Mouse (Mus musculus) forebrain, embryonic 14.5 days (tissue): Measurements from ENCODE around the gene Wdr92. TPM values are rescaled to one million over a fixed set of nuclear protein-coding genes. Genes with fewer than 3 reads are reported as not detected.
"Not testable (repeated sequence)": the region's sequence is repeated elsewhere in the genome, so short reads cannot be mapped to it uniquely, and the experiment has no call there.

Experiments
- ATAC-seq: fragments of 200-750 bp; cut with Nextera tagmentation; 2 replicates; pipeline ENCODE4 v1.8.0; 2017; ENCODE audit warnings: mild to moderate bottlenecking, moderate library complexity
- DNase-seq: peaks from one replicate; pipeline ENCODE4 v3.0.0-alpha.2; 2015; ENCODE audit warnings: low spot score
- H3K27ac ChIP-seq: fragments of 300-500 bp; sonication (generic); 2 replicates; pipeline ENCODE4 v1.5.1; 2014; ENCODE audit warnings: low read depth, mild to moderate bottlenecking, control low read depth, low read length, moderate library complexity
- H3K27me3 ChIP-seq: fragments of 300-500 bp; sonication (generic); replicated peaks from 2 replicates; pipeline ENCODE4 v1.6.1; 2014; ENCODE audit warnings: low read length, control low read depth, mixed read lengths; ENCODE audit not compliant: control insufficient read depth, insufficient read depth
- H3K36me3 ChIP-seq: fragments of 300-500 bp; sonication (generic); 2 replicates; pipeline ENCODE4 v1.6.1; 2014; ENCODE audit warnings: low read length, control low read depth; ENCODE audit not compliant: control insufficient read depth, insufficient read depth
- H3K4me1 ChIP-seq: fragments of 300-500 bp; sonication (generic); 2 replicates; pipeline ENCODE4 v1.6.1; 2014; ENCODE audit warnings: antibody characterized with exemption, low read length, control low read depth; ENCODE audit not compliant: control insufficient read depth, insufficient read depth
- H3K4me2 ChIP-seq: fragments of 300-500 bp; sonication (generic); 2 replicates; pipeline ENCODE4 v1.6.1; 2014; ENCODE audit warnings: mild to moderate bottlenecking, control low read depth, low read length
- H3K4me3 ChIP-seq: fragments of 300-500 bp; sonication (generic); 2 replicates; pipeline ENCODE4 v1.5.1; 2014; ENCODE audit warnings: low read depth, low read length, control low read depth
- H3K9ac ChIP-seq: fragments of 300-500 bp; sonication (generic); 2 replicates; pipeline ENCODE4 v1.6.1; 2014; ENCODE audit warnings: mild to moderate bottlenecking, low read length, control low read depth, moderate library complexity
- H3K9me3 ChIP-seq: fragments of 300-500 bp; sonication (generic); replicated peaks from 2 replicates; pipeline ENCODE4 v1.6.1; 2016; ENCODE audit warnings: low read length, control low read depth, mixed read lengths; ENCODE audit not compliant: control insufficient read depth
- WGBS: fragments of 180-500 bp; shearing (Covaris S2); extraction: QIAGEN DNeasy Blood & Tissue Kit; methylation state at CpG from one replicate; pipeline ENCODE4 v1.1.7; 2014; 5-methylcytosine and 5-hydroxymethylcytosine counted together
- polyA plus RNA-seq: library from polyadenylated mRNA; unstranded; fragments of >200 nt; fragmentation: Nextera tagmentation; extraction: Ambion mirVana; gene quantifications from 2 replicates; pipeline ENCODE4 v1.2.1, GENCODE M21; 2014

Gene Wdr92
- polyA plus RNA-seq, 1 experiment from 2014 or later, result 22.3 TPM

DNA sequence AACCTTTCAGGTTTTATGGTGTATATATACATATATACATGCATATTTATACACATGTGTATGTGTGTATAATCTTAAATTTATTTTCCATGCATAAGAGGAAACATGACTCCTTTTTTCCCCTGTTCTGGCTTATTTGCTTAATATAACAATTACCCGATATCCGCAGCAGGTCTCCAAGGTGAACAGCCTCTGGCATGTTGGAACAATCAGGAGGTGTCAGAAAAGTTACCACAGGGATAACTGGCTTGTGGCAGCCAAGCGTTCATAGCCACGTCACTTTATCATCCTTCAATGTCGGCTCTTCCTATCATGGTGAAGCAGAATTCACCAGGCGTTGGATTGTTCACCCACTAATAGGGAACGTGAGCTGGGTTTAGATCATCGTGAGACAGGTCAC is 39.2 kb downstream of the Wdr92 start:
- no peak overlapping the region for H3K9ac ChIP-seq
- H3K4me1 ChIP-seq, result no peaks in the 10 kb centered on the region
- no peak overlapping the region for H3K4me2 ChIP-seq
- ATAC-seq (no peak), DNase-seq (no peak)
- peaks cover 24% of the 10 kb centered on the region; the same call in 1 of the 2 replicates for H3K36me3 ChIP-seq
- H3K27me3 ChIP-seq, result no peaks in the 10 kb centered on the region
- 95% methylated on average over 8 of the region's 8 CpGs for WGBS
- H3K27ac ChIP-seq, result no peak overlapping the region
- H3K9me3 ChIP-seq, result no peaks in the 10 kb centered on the region
- no peak overlapping the region for H3K4me3 ChIP-seq

DNA sequence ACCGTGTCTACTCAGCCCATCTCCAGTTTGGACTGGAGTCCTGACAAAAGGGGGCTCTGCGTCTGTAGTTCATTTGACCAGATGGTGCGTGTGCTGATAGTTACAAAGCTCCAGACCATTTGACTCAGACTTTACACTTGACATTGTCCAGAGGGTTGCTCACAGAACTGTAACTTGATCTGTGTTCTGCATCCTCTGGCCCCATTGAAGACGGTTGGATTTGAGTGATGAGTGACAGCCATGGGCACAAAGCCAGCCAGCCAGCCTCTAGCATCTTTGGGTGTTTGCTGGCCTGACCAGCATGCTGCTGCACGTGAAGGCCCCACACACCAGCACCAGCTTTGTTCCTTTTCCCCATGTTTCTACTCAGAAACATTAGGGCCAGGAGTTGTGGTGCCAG is 50.9 kb downstream of the Wdr92 start:
- Histone ChIP-seq H3K4me3 (no peak overlapping the region), H3K9ac (no peak overlapping the region), H3K4me2 (no peak overlapping the region), H3K36me3 (peaks cover 31% of the 10 kb centered on the region), H3K4me1 (no peaks in the 10 kb centered on the region), H3K9me3 (no peaks in the 10 kb centered on the region), H3K27ac (no peak overlapping the region), H3K27me3 (no peaks in the 10 kb centered on the region)
- 76% methylated on average over 5 of the region's 5 CpGs for WGBS
- no peak for DNase-seq
- no peak for ATAC-seq

DNA sequence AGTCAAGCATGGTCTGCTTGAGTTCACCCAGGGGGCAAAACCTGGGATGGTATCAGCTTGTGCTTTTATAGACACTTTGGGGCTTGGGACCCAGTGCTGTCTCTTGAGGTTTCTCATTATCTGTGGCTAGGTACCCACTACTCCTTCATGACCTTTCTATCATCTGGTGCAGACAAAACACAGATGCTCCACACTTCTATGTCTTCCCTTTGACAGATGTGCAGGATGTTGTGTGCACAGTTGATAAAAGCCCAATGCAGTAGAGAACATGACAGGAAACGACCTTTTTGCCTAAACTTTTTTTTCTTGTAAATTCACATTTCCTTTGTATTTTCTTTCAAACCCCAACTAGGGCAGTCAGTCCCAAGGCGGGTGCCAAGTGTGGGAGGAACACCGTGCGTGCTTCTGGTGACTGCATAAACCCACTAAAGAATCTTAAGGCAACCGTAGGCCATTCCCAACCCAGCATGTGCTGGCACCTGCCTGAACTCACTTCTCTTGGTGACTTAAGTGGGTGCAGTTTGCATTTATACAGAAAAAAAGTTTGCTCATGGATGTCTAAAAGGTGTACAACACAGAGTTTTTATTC is 54.6 kb downstream of the Wdr92 start:
- Histone ChIP-seq H3K9me3 (no peaks in the 10 kb centered on the region), H3K9ac (no peak overlapping the region), H3K4me2 (no peak overlapping the region), H3K4me1 (no peaks in the 10 kb centered on the region), H3K4me3 (no peak overlapping the region), H3K27ac (no peak overlapping the region), H3K36me3 (peaks cover 18% of the 10 kb centered on the region; the same call in 1 of the 2 replicates), H3K27me3 (no peaks in the 10 kb centered on the region)
- DNase-seq (no peak), ATAC-seq (no peak)
- 88% methylated on average over 5 of the region's 5 CpGs for WGBS

DNA sequence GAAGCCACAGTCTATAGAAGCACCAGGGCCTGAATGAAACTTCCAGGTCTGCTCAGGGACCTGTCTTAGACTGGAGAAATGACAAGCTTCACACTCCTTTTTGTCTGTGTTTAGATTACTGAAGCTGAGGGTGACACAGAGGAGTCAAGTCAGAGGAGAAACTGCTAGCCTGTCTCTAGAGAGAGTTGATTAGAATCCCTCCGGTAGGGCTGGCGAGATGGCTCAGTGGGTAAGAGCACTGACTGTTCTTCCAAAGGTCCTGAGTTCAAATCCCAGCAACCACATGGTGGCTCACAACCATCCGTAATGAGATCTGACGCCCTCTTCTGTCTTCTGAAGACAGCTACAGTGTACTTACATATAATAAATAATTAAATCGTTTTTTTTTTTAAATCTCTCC is 56.7 kb downstream of the Wdr92 start:
- WGBS, result 97% methylated on average over 5 of the region's 5 CpGs
- H3K4me2 ChIP-seq, DNase-seq, H3K4me1 ChIP-seq, H3K9me3 ChIP-seq, H3K4me3 ChIP-seq, H3K36me3 ChIP-seq, H3K27me3 ChIP-seq, ATAC-seq, H3K27ac ChIP-seq, H3K9ac ChIP-seq: not testable (repeated sequence)

DNA sequence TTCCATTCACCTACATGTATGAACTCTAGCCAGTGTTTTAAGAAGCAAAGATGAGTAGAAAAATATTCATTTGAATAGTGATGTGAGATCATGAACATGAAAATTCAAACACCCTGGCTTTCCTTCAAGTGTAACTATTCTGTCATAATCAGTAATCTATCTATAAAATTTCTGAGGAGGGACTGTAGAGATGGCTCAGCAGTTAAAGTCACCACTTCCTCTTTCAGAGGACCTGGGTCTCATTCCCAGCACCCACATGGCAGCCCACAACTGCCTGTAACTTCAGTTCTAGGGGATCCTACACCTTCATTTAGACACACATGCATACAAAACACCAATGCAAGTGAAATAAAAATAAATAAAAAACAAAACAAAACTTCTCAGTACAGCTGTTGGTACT is 66.8 kb downstream of the Wdr92 start:
- H3K9me3 ChIP-seq, result no peaks in the 10 kb centered on the region
- no peaks in the 10 kb centered on the region for H3K27me3 ChIP-seq
- H3K27ac ChIP-seq, result no peak overlapping the region
- no peak for DNase-seq
- no peak overlapping the region for H3K9ac ChIP-seq
- H3K36me3 ChIP-seq, result no peaks in the 10 kb centered on the region
- no peaks in the 10 kb centered on the region for H3K4me1 ChIP-seq
- ATAC-seq, result no peak
- no peak overlapping the region for H3K4me3 ChIP-seq
- no peak overlapping the region for H3K4me2 ChIP-seq

DNA sequence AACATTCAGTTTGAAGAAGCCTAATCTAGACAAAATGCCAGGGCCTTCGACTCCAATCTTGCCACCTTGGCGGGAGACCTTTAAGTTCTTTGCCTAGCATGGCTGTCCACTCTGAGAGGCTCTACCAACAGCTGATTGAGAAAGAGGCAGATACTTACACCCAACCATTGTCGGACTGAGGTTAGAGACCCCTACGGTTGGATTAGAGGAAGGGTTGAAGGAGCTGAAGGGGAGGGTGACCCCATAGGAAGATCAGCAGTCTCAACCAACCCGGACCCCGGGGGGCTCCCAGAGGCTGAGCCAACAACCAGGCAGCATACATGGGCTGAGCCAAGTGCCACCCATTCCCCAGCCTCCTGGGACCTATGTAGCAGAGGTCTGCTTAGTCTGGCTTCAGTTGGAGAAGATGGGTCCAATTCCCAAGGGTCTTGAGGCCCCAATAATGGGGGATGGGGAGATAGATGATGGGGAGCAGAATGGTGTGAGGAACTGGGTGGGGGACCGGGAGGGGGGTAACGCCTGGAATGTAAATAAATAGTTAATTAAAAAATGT is 75.0 kb downstream of the Wdr92 start:
- Histone ChIP-seq H3K9me3 (no peaks in the 10 kb centered on the region), H3K27ac (no peak overlapping the region), H3K4me3 (peak overlapping the region; percentile 68), H3K4me1 (peaks cover 12% of the 10 kb centered on the region), H3K27me3 (no peaks in the 10 kb centered on the region), H3K9ac (peak overlapping the region; percentile 89), H3K36me3 (no peaks in the 10 kb centered on the region), H3K4me2 (peak overlapping the region; percentile 77)
- DNase-seq (peak; percentile 29), ATAC-seq (peak; percentile 74)
- 55% methylated on average over 8 of the region's 8 CpGs for WGBS

DNA sequence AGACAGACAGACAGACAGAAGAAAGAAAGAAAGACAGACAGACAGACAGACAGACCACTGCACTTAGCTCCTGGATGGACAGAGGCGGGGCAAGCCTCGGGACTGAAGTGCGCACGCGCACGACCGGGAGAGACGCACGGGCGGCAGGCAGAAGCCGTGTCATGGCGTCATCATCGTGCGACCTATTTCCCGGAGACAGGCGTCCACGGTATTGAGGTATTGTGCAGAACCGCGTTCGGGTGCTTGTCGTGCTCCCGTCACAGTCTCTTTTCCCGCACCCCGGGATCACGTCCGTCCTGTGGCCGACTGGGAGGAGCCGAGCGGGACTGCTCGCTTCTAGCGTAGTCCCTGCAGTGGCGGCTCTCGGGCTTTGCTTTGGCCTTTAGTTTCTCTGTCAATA is 75.5 kb downstream of the Wdr92 start, which contains the start of gene C1d:
TSS of gene C1d (plus strand) at position 137 of the 400 bp plus-strand sequence.
- ATAC-seq, result peak; percentile 96
- H3K36me3 ChIP-seq, result no peaks in the 10 kb centered on the region
- H3K4me1 ChIP-seq, result peaks cover 12% of the 10 kb centered on the region
- under 1% methylated on average over 33 of the region's 33 CpGs for WGBS
- H3K9me3 ChIP-seq, result no peaks in the 10 kb centered on the region
- H3K4me3 ChIP-seq, result peak within 1 kb of the TSS; percentile 68
- peak within 1 kb of the TSS; percentile 77 for H3K4me2 ChIP-seq
- peak within 1 kb of the TSS; percentile 78; the same call in 1 of the 2 replicates for H3K27ac ChIP-seq
- H3K9ac ChIP-seq, result peak within 1 kb of the TSS; percentile 89
- H3K27me3 ChIP-seq, result no peaks in the 10 kb centered on the region
- peak; percentile 98 for DNase-seq

DNA sequence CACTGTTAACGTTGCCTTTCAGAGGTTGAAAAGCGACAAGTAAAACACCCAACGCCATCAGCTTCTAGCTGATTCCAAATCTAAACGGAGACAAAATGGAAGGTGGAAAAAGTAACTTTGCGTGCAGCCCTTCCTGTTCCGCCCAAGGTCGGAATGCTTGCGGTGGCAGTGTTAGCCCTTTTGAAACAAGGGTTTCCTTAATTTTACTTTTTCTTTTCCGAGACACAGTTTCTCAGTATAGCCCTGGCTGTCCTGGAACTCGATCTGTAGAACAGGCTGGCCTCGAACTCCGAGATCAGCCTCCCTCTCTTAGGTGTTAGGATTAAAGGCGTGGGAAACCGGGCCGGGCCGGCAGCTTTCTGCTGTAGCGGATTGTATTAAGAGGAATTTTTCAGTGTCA is 76.0 kb downstream of the Wdr92 start:
- H3K27ac ChIP-seq, result peak overlapping the region; percentile 78; the same call in 1 of the 2 replicates
- ATAC-seq (peak; percentile 29), DNase-seq (no peak)
- peak overlapping the region; percentile 77 for H3K4me2 ChIP-seq
- peak overlapping the region; percentile 68 for H3K4me3 ChIP-seq
- peaks cover 12% of the 10 kb centered on the region for H3K4me1 ChIP-seq
- H3K27me3 ChIP-seq, result no peaks in the 10 kb centered on the region
- H3K36me3 ChIP-seq, result no peaks in the 10 kb centered on the region
- peak overlapping the region; percentile 89 for H3K9ac ChIP-seq
- WGBS, result under 1% methylated on average over 17 of the region's 17 CpGs
- H3K9me3 ChIP-seq, result no peaks in the 10 kb centered on the region

DNA sequence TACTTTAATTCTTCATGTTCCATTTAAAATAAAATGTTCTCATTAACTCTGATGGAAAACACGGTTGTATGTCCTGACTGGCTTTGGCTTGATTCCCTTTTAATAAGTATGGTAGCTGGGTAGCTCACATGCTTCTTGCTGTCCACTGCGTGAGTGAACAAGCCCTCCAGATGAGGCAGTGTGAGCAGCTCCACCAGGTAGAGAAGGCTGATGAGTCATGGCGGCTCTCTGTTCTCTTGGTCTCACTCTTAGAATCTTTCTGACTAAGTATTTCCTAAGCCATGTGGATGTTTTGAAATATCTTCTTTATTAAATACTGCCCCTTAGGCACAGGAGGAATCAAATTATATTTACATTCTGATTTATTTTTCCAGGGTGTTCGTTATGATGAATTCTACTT is 85.3 kb downstream of the Wdr92 start:
- H3K9me3 ChIP-seq, result no peaks in the 10 kb centered on the region
- DNase-seq (no peak), ATAC-seq (no peak)
- no peak overlapping the region for H3K4me2 ChIP-seq
- no peak overlapping the region for H3K9ac ChIP-seq
- H3K27me3 ChIP-seq, result no peaks in the 10 kb centered on the region
- no peaks in the 10 kb centered on the region for H3K4me1 ChIP-seq
- peaks cover 16% of the 10 kb centered on the region for H3K36me3 ChIP-seq
- WGBS, result 93% methylated on average over 4 of the region's 4 CpGs
- H3K27ac ChIP-seq, result no peak overlapping the region
- no peak overlapping the region for H3K4me3 ChIP-seq
